Mouse (Mus musculus): ENCODE data around the gene Arfgef3.

- TF ChIP-seq POLR2A (IDR thresholded peaks at IDR 0.05; ENCODE audit: borderline replicate concordance, extremely low read depth, low read depth, low read length) = no peak
- no peak for TF ChIP-seq CTCF (IDR thresholded peaks at IDR 0.05; ENCODE audit: insufficient read depth, low read length)
Observed at GRCm38 (mm10) chr10:18700117-18700516, 43.6 kb downstream of the Arfgef3 start.

Measured in lung, adult 2 months (tissue).